Mouse (Mus musculus): ENCODE measurements around the gene Col4a3bp. TPM values are rescaled to one million over a fixed set of nuclear protein-coding genes. Genes with fewer than 3 reads are reported as not detected.

The Col4a3bp gene
- total and polyA plus RNA-seq, 3 experiments = 7.0 to 14.8 (median 11.9) TPM

- no peak for TF ChIP-seq GABPA (IDR thresholded peaks at IDR 0.05; ENCODE audit: insufficient replicate concordance, low read depth, low read length)
- no peak for TF ChIP-seq HCFC1 (IDR thresholded peaks at IDR 0.05; ENCODE audit: low read depth, low read length)
- TF ChIP-seq SMC3 (IDR thresholded peaks at IDR 0.05; ENCODE audit: low read depth, low read length) = no peak
- TF ChIP-seq EP300 (IDR thresholded peaks at IDR 0.05; ENCODE audit: low read length) = no peak
- no peak for TF ChIP-seq ZC3H11A (IDR thresholded peaks at IDR 0.05; ENCODE audit: low read depth, low read length)
- TF ChIP-seq MAZ (IDR thresholded peaks at IDR 0.05; ENCODE audit: low read depth, low read length) = no peak
- no peak for TF ChIP-seq BHLHE40 (IDR thresholded peaks at IDR 0.05; ENCODE audit: low read depth, low read length)
- no peak for TF ChIP-seq ZNF384 (IDR thresholded peaks at IDR 0.05; ENCODE audit: low read depth, low read length)
- no peak for TF ChIP-seq JUN (IDR thresholded peaks at IDR 0.05; ENCODE audit: insufficient read depth, low read depth, low read length)
- TF ChIP-seq ZMIZ1 (IDR thresholded peaks at IDR 0.05; ENCODE audit: low read depth, low read length) = no peak
- TF ChIP-seq RAD21 (IDR thresholded peaks at IDR 0.05; ENCODE audit: low read depth, low read length) = no peak
- dilution Hi-C loops (cut with MboI; ENCODE audit: extremely low pct_ligation_motif_present, extremely low pct_unique_long_range_greater_than_20kb, low sequenced_read_pairs) = no loop called here
- Histone ChIP-seq H3K4me1 (ENCODE audit: control insufficient read depth in 1 of 2, insufficient read depth in 2 of 2) (no peaks in the 10 kb centered on the region; a peak in 1 of 4 replicates), H3K36me3 (replicated peaks in 1 of 2; ENCODE audit: control insufficient read depth in 1 of 2, insufficient read depth in 1 of 2, low read length in 1 of 2) (peaks cover 3 to 24% of the 10 kb centered on the region in 2 experiments), H3K9ac (ENCODE audit: insufficient read depth, low read depth) (no peak overlapping the region), H3K27ac (ENCODE audit: insufficient read depth, low read depth) (no peak overlapping the region), H3K9me3 (replicated peaks; ENCODE audit: low read length) (no peaks in the 10 kb centered on the region), H3K79me2 (replicated peaks; ENCODE audit: control insufficient read depth, extremely low read depth, insufficient read depth, poor library complexity, severe bottlenecking) (no peaks in the 10 kb centered on the region), H3K27me3 (replicated peaks) (no peaks in the 10 kb centered on the region), H3K4me3 (replicated peaks in 1 of 3; ENCODE audit: low read depth in 2 of 3, low read length in 2 of 3, poor library complexity in 1 of 3) (no peak overlapping the region), H3K4me2 (ENCODE audit: insufficient read depth, low read depth, poor library complexity, severe bottlenecking) (no peak overlapping the region)
- DNase-seq (ENCODE audit: extremely low read depth) = no peak
- in situ Hi-C loops (cut with MboI; ENCODE audit: low pct_ligation_motif_present, low pct_unique_long_range_greater_than_20kb, low sequenced_read_pairs) = no loop called here
These were observed 28.6 kb downstream of the Col4a3bp start for GRCm38 (mm10) chr13:96571016-96571361.

- no peaks in the 10 kb centered on the region; a peak in 1 of 4 replicates for H3K4me1 ChIP-seq (ENCODE audit: control insufficient read depth in 1 of 2, insufficient read depth in 2 of 2)
- in situ Hi-C loops (cut with MboI; ENCODE audit: low pct_ligation_motif_present, low pct_unique_long_range_greater_than_20kb, low sequenced_read_pairs) (no loop called here), dilution Hi-C loops (cut with MboI; ENCODE audit: extremely low pct_ligation_motif_present, extremely low pct_unique_long_range_greater_than_20kb, low sequenced_read_pairs) (no loop called here)
- DNase-seq (ENCODE audit: extremely low read depth) = no peak
- H3K79me2 ChIP-seq (replicated peaks; ENCODE audit: control insufficient read depth, extremely low read depth, insufficient read depth, poor library complexity, severe bottlenecking) = no peaks in the 10 kb centered on the region
- H3K27me3 ChIP-seq (replicated peaks) = no peaks in the 10 kb centered on the region
- H3K36me3 ChIP-seq (replicated peaks in 1 of 2; ENCODE audit: control insufficient read depth in 1 of 2, insufficient read depth in 1 of 2, low read length in 1 of 2) = peaks cover 3 to 14% of the 10 kb centered on the region in 2 experiments
- H3K27ac ChIP-seq (ENCODE audit: insufficient read depth, low read depth) = no peak overlapping the region
- no peak overlapping the region for H3K4me3 ChIP-seq (replicated peaks in 1 of 3; ENCODE audit: low read depth in 2 of 3, low read length in 2 of 3, poor library complexity in 1 of 3)
- no peak for TF ChIP-seq ZC3H11A (IDR thresholded peaks at IDR 0.05; ENCODE audit: low read depth, low read length)
- TF ChIP-seq TBP (conservative IDR thresholded peaks at IDR 0.05; ENCODE audit: low read depth, low read length) = no peak
- no peak for TF ChIP-seq NRF1 (IDR thresholded peaks at IDR 0.05; ENCODE audit: low read depth, low read length)
- no peak for TF ChIP-seq KAT2A (IDR thresholded peaks at IDR 0.05; ENCODE audit: insufficient replicate concordance, low read length)
- TF ChIP-seq ZMIZ1 (IDR thresholded peaks at IDR 0.05; ENCODE audit: low read depth, low read length) = no peak
- no peak for TF ChIP-seq RAD21 (IDR thresholded peaks at IDR 0.05; ENCODE audit: low read depth, low read length)
- no peak for TF ChIP-seq E2F4 (IDR thresholded peaks at IDR 0.05; ENCODE audit: insufficient replicate concordance, low read depth, low read length)
- no peak for TF ChIP-seq ZNF384 (IDR thresholded peaks at IDR 0.05; ENCODE audit: low read depth, low read length)
- no peak for TF ChIP-seq MAZ (IDR thresholded peaks at IDR 0.05; ENCODE audit: low read depth, low read length)
- TF ChIP-seq POLR2A (IDR thresholded peaks at IDR 0.05; ENCODE audit: low read depth, low read length) = no peak
- no peak for TF ChIP-seq POLR2AphosphoS2 (IDR thresholded peaks at IDR 0.05; ENCODE audit: low read depth, low read length)
- TF ChIP-seq CTCF (conservative IDR thresholded peaks at IDR 0.05 in 1 of 2, IDR thresholded peaks at IDR 0.05 in 1 of 2; ENCODE audit: low read depth in 2 of 2, low read length in 2 of 2) = no peak
- no peak for TF ChIP-seq MEF2A (IDR thresholded peaks at IDR 0.05; ENCODE audit: borderline replicate concordance, low read depth, low read length)
- TF ChIP-seq CHD2 (IDR thresholded peaks at IDR 0.05; ENCODE audit: low read length) = no peak
- TF ChIP-seq GABPA (IDR thresholded peaks at IDR 0.05; ENCODE audit: insufficient replicate concordance, low read depth, low read length) = no peak
- TF ChIP-seq HCFC1 (IDR thresholded peaks at IDR 0.05; ENCODE audit: low read depth, low read length) = no peak
- TF ChIP-seq IRF4 (IDR thresholded peaks at IDR 0.05; ENCODE audit: low read depth, low read length) = no peak
- no peak for TF ChIP-seq USF2 (conservative IDR thresholded peaks at IDR 0.05; ENCODE audit: low read depth, low read length)
- no peak for TF ChIP-seq UBTF (IDR thresholded peaks at IDR 0.05; ENCODE audit: low read depth, low read length)
- H3K4me2 ChIP-seq (ENCODE audit: insufficient read depth, low read depth, poor library complexity, severe bottlenecking) = no peak overlapping the region
- H3K9me3 ChIP-seq (replicated peaks; ENCODE audit: low read length) = no peaks in the 10 kb centered on the region
- H3K9ac ChIP-seq (ENCODE audit: insufficient read depth, low read depth) = no peak overlapping the region
These were observed 31.8 kb downstream of the Col4a3bp start for GRCm38 (mm10) chr13:96574170-96574569.

Data from CH12.LX (cell line).